Mouse (Mus musculus): ENCODE measurements around the gene Plekhm1. TPM values are rescaled to one million over a fixed set of nuclear protein-coding genes. Genes with fewer than 3 reads are reported as not detected.
"Not testable (repeated sequence)": the region's sequence is repeated elsewhere in the genome, so short reads cannot be mapped to it uniquely, and the experiment has no call there.

Gene Plekhm1
- total RNA-seq, 2 experiments from 2014 or later: 16.5 to 17.4 TPM

DNA sequence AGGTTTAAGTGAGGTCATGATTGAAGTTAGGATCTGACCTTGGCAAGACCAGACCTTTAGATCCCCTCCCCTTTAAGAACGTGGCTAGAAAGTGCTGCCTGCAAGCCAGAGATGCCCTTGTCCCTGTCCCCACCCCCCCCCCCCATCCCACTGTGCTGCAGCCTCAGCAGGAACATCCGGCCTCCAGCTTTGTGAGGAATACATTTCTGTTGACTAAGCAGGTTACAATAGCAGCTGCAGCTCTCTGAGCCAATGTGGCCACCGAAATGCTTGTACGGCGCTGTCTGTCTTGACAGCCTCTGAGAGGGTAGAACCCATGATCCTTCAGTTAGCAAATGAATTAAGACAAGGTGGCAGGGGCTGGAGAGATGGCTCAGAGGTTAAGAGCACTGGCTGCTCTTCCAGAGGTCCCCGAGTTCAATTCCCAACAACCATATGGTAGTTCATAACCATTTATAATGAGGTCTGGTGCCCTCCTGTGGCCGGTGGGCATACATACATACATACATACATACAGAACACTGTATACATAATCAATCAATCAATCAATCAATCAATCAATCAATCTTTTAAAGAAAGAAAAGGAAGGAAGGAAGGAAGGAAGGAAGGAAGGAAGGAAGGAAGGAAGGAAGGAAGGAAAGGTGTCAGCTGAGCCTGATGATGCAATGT is 81.7 kb downstream of the Plekhm1 start:
- DNase-seq (ENCODE audit: low spot score in 2 of 2): no peak
- intact Hi-C loops (cut with DNase I): no loop called here

DNA sequence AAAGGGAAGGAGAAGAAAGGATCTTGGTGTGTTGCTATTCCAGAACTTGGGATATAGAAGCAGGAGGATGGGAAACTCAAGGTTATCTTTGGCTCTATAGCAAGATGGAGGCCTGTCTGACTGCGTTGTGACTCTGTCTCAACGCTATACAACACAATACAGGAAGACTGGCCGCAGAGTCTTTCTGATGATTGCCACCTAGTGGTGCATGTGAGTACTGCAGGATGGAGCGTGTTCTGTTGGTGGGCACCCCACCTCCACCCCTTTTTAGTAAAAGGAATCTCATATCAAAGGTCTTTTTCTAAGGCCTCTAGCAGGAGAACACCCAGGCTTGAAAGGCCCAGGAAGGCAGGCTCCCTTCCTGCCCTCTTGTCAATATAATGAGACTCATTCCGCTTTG is 85.5 kb downstream of the Plekhm1 start:
- DNase-seq (ENCODE audit: low spot score in 2 of 2): peak; percentile 80 to 82
- intact Hi-C loops (cut with DNase I): loop anchor here (2.0 to 5.0 kb wide), 3 partner anchors 60 to 224 kb away; partner anchors contain the start of genes Hexim1 and Map3k14

DNA sequence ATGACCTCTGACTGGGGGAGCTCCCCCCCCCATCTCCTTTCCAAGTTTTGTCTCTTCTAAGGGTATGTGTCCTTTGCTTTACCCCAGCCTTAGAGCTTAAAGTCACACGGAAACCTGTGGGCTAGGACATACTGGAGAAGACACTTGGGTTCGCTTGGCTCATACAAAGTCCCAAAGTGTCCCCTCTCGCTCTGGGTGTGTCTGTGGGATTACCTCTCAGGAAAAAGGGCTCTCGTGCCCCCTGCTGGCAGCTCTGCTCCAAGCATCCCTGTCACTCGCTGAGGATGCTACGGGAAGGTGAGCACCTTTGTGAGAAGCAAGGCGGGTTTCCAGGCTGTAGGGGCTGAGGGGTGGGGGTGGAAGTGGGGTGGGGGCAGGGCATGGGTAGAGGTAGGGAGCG is 87.3 kb downstream of the Plekhm1 start:
- peak; percentile 59 to 75 for DNase-seq (ENCODE audit: low spot score in 2 of 2)
- intact Hi-C loops (cut with DNase I): loop anchor here (1.0 to 5.0 kb wide), 4 partner anchors 58 to 208 kb away; partner anchors contain the start of genes Hexim1 and Map3k14

DNA sequence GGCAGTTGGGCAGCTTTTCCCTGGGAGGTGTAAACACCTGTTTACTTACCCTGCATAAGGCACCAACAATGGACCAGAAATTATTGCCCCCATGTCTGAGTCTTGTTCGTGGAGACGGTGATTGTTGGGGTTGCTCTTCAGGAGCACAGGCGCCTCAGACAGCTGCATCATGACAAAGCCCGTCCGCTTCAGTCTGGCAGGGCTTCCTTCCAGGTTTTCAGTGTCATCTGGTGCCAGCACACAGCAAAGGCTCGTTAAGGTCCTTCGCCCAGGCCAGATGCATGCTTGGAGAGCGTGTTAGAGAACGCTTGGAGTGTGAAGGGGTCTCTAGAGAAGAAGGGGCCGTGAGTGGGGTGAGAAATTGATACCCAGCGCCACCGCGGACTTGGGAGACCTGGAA is 87.8 kb downstream of the Plekhm1 start:
- DNase-seq (ENCODE audit: low spot score in 2 of 2): no peak

DNA sequence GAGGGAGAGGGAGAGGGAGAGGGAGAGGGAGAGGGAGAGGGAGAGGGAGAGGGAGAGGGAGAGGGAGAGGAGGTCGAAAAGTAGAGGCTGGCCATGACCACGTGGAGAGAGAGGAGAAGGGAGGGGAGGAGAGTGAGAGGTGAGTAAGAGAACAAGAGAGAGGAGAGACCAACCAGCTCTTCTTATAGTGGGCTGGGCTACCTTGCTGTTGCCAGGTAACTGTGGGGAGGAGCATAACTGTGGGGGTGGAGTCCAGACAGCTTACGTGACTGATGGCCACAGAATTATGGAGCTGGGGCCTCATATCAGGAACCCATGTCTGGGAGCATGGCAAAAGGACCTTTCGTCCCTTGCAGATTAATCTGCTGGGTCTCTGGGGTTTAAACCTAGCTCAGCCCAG is 89.7 kb downstream of the Plekhm1 start:
- intact Hi-C loops (cut with DNase I); DNase-seq (ENCODE audit: low spot score in 2 of 2): not testable (repeated sequence)

More for the DNA sequence above, 87.8 kb downstream of the Plekhm1 start:
- intact Hi-C loops (cut with DNase I): loop anchor here (1.0 to 5.0 kb wide), 4 partner anchors 57 to 207 kb away; partner anchors contain the start of genes Hexim1 and Map3k14

DNA sequence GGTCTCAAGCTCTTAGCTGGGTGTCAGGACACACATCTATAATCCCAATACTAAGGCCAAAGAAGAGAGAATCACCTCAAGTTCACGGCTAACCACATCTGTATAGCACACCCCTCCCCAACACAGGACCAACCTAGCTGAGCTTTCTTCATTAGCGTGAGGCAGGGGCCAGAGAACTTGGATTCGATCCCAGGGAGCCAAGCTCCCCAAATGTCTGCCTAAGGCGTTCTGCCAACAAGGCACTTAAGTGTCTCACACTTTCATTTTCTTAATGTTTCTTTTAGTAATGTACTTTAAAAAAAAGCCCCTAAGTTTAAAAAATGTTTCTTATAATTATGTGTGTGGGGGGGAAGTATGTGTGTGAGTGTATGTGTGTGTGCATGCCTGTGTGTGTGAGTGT is 91.8 kb downstream of the Plekhm1 start:
- intact Hi-C loops (cut with DNase I): no loop called here
- DNase-seq (ENCODE audit: low spot score in 2 of 2): no peak

DNA sequence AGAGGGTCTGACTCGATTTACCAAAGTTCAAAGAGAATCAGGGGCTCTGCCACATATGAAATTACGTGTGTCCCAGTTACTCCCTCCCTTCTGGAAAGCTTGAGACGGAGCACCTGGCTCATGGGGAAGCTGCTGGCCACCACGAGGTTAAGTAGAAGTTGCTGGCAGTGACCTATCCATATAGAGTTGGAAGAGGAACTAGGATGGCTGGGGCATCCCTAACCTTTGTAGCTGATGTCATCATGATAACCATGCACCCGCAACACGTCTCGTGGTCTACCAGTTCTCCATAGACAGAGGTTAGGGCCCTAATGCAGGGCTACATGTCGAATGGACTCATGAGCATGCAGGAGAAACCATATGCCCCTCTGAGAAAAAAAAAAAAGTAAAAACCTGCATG is 92.3 kb downstream of the Plekhm1 start:
- DNase-seq (ENCODE audit: low spot score in 2 of 2): no peak
- intact Hi-C loops (cut with DNase I): no loop called here

DNA sequence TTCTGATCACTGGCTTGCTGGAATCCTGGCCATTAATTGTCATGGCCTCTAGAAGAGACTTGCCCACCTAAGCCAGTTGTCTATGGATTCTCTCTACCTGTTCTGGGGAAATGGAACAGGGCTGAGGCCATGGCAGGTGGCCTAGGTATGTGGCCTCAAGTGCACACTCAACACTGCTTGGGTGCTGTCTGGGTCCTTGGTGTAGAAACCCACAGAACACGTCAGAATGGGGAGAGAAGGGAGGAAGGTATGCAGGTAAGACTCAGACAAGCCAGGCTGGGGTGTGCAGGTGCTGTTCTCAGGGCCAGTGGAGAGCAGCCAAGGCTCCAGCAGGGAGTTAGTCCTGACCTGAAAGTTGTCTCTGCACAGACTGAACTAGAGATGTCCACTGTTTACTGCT is 94.4 kb downstream of the Plekhm1 start:
- DNase-seq (ENCODE audit: low spot score in 2 of 2): no peak
- intact Hi-C loops (cut with DNase I): no loop called here

DNA sequence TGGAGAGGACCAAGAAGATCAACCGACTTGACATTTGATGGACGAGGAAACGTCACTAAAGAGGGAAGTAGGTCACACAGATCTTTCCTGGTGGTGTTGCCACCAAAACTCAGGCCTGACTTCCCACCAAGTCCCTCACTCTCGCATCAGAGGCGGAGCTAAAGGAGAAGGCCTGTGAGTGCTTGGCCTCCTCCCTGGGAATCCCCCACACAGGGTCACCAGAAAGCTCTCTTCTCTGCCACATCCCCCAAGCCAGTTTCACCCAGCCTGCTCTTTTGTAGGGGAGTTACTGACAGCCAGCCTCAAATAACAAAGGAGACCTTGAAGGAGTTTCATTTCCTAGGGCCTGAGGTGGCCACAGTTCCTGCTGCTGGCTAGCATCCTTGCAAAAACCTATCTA is 97.1 kb downstream of the Plekhm1 start:
- intact Hi-C loops (cut with DNase I): no loop called here
- DNase-seq (ENCODE audit: low spot score in 2 of 2): no peak

DNA sequence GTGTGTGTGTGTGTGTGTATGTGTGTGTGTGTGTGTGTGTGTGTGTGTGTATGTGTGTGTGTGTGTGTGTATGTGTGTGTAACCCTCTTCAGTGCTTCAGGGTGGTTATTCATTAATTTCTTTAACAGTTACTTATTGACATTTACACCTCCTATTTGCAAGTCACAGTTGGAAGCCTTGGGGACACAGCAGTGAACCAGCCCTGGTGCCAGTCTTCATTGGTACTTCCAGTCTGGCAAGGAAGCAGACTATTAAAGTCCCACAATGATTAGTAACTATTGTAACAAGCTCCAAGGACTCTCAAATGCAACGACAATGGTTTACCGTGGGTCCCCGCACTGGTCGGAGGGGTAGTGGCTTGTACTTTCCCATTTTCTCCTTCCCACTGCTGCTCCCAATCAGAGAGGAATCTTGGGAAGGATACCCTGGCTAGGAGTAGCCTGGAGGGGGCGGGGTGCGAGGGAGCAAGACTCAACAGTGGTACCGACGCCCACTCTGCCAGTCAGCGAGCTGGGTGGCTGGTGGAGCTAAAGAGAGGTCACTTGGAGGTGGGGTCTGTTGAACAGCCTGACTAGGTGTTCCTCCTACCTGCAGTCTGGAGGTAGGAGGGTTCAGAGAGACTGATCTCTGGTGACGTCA is 97.6 kb downstream of the Plekhm1 start:
- DNase-seq (ENCODE audit: low spot score in 2 of 2): no peak
- intact Hi-C loops (cut with DNase I): no loop called here

Other genes starting within 250 kb of the Plekhm1 start
- 100 to 1,000 TPM; 146 to 197 TPM for gene Fmnl1, start 241.6 kb downstream of the Plekhm1 start, total RNA-seq (2021)
- gene 1700023F06Rik, start 204.1 kb downstream of the Plekhm1 start, total RNA-seq (2021): 1 to 10 TPM; 1.5 to 2.4 TPM
- 1 to 10 TPM; 1.3 to 1.4 TPM for gene Spata32, start 194.3 kb downstream of the Plekhm1 start, total RNA-seq (2021)
- 1 to 10 TPM; 4.1 to 4.3 TPM for gene Map3k14, start 145.2 kb downstream of the Plekhm1 start, total RNA-seq (2021)
- 10 to 100 TPM in 1 of 2 experiments, 1 to 10 TPM in 1; 7.9 to 12.4 TPM for gene Arhgap27, start 49.0 kb downstream of the Plekhm1 start, total RNA-seq (2021)
- not detected for gene Lrrc37a, start 91.9 kb upstream of the Plekhm1 start, total RNA-seq (2021)
- gene Gm884, start 208.5 kb upstream of the Plekhm1 start, total RNA-seq (2021): not detected
- gene Lyzl6, start 226.2 kb upstream of the Plekhm1 start, total RNA-seq (2021): not detected
- gene Rprml, start 236.9 kb upstream of the Plekhm1 start, total RNA-seq (2021): 10 to 100 TPM; 84.4 to 96.3 TPM

All from left cerebral cortex, postnatal 25 days (tissue).